Mouse (Mus musculus) monocyte, adult 2 months (primary cell): ENCODE results near the gene Tanc1.

Experiments used
- DNase-seq, 2 experiments: peaks; one replicate each; pipeline ENCODE4 v3.0.0; 2022; ENCODE audit warnings: low spot score in 2 of 2, low read depth in 1 of 2

The Tanc1 gene

DNA sequence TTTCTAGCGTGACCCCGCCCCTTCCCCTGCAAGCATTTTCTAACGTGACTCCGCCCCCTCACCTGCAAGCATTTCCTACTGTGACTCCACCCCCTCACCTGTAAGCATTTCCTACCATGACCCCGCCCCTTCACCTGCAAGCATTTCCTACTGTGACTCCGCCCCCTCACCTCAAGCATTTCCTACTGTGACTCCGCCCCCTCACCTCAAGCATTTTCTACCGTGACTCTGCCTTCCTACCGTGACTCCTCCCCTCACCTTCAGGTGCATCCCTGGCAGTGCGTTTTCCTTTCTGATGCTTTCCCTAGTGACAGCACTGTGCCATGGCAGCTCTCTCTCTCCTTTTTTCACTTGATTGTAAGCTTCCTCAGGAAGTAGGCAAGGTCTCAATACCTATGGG is 137.5 kb downstream of the Tanc1 start:
- DNase-seq, result no peak

DNA sequence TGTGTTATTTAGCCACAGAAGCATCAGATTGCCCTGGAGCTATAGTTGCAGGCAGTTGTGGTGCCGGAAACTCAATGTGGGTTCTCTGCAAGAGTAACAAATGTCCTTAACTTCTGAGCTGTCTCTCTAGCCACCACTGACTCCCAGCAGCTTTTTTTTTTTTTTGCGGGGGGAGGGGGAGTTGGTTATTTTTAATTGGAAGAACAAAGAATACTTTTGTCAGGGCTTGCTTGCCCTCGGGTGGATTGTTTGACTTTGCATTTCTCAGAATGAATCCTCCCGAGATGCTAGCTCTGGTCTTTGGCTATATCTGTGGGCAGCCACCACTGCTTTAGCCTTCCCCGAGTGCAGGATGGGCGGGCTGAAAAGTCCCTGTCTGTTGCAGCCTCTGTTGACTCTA is 139.3 kb downstream of the Tanc1 start:
- no peak for DNase-seq

DNA sequence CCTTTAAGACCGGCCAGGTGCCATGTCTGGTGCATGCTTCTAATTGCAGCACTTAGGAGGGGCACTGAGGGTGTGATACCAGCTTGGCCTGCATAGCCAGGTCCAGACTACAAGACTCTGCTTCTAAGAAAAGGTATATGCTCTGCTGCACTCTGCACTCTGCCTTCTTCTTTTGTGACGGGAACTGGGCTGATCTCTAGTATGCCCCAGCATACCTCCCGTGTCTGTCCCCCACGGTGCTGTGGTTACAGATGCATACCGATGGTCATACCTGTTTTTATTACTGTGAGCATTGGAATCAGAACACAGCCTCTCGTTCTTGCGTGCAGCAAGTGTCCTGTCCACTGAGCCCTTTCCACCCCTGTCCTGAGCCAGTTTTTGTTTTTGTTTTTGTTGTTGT is 140.3 kb downstream of the Tanc1 start:
- DNase-seq, result no peak

DNA sequence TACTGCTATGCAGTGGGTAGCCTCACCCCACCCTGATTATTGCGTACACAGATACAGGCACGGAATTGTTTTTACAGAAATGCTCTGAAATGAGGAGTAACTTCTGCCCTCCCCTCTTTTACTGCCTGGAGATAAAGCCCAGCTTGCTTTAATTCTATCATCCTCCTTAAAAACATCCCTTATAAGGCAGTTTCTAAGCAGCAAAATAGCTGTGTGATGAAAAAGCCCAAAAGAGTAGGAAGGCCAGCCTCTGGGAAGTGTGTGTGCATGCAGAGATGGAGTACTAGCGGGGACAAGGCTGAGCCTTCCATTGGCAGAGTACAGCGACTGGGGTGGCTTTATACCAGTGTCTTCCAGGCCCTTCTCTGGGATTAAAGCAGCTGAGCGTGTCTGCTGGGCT is 140.9 kb downstream of the Tanc1 start:
- DNase-seq, result no peak

DNA sequence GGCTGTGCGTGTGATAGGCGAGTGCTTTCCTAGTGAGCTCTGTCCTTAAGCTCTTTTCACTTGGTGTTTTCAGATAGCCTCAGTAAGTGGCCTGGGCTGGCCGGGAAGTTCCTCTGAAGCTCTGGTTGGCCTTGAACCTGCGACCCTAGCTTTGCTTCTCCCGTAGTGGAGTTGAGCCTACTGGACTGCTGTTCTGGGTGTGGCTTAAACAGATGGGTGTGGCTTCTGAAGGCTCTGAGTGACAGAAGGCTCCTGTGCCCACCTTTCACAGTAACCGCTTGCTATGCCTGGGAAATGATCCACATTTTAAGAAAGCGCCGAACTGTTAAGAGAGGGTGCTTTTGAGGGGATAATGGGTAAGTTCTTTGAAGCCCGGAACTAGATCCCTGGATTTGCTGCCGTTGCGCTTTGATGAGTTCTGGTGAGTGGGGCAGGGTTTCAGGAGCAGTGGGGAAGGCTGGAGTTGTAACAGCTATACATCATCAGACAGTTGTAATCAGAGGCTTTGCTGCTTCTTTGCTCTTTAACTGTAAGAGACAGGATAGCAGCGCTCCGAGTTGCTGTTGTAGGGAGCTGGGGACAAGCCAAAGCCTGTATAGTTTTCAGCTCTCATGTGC is 144.4 kb downstream of the Tanc1 start:
- DNase-seq, result no peak

DNA sequence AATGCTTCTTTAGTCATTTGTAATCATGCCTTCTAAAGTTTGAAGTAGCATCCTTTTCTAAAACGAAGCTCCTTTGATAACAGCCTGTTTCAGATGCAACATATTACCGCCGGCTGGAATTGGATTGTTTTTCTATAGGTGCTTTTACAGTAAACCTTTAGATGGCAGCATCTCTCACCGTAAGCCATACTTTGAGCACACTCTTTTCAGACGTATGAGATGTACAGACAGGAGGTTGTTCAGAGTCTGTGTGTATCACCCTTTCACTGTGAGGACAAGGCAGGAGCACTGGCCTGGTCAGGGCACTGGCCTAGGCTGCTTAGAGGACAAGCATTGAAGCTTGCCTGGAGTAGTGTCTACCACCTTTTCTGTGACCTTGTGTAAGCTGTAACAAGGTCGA is 145.2 kb downstream of the Tanc1 start:
- DNase-seq, result no peak

DNA sequence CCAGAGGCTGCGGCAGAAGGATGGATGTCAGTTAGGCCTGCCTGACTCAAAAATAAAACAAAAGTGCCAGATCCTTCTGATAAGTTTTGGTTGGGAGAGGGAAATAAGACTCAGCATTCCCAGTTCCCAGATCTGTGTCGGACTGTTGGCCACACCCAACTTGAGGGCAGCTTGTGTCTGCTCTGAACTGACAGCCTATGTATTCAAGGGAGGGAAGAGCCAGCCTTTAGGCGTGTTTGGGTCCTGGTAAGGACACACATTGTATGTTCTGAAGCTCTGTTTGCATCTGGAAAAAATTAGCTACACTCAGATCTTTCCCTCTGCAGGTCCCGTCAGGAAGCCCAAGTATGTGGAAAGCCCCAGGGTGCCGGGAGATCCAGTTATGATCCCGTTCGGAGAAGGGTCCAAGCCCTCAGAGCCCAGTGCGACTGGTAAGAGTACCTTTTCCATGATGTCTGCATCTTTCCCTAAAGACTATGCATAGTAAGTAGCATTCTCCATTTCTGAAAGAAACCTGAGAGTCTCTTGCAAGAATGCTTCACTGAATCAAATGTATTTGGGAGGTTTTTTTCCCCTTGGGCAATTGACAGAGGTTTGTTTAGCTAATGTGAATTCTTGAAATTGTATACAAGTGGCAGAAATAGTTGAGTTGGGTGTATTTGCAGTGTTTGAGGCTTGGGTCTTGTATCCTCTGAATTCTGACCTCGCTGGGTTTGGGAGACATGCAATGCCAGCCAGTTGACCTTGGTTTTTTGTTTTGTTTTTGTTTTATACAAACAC is 146.5 kb downstream of the Tanc1 start:
- no peak for DNase-seq

DNA sequence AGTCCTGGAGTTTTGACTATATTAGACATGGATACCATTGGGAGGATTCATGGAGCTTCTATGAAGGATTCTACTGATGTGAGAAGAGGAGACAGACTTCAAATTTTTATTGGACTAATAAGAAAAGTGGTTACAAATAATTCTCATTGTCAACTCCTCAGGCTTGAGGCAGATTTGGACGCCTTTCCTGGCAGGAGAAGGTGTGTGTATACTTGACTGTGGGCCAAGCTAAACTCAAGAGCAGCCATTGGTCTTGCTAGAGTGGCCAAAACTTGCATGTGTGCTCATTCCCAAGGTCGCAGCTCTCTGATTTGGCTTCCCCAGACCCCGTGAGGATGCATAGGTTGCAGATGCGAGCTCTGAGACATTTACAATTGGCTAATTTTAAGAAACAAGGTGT is 148.9 kb downstream of the Tanc1 start:
- DNase-seq, result no peak

DNA sequence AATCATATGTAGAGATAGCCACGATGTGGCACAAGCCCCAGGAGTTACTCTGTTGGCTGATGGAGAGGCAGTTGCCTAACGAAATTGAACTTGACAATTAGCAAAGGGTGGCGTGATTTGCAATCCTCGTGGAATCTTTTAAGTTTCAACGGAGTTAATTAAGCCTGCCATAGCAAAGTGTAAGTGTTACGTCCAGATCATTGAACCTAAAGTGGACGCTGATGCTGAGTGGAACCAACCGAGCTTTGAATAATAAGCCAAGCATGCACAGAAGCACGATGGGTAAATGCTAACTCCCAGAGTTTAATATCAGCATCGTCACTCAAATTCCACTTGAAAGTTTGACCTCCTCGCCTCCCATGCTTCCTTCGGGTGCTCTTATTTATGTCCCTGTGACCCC is 149.3 kb downstream of the Tanc1 start:
- no peak for DNase-seq

DNA sequence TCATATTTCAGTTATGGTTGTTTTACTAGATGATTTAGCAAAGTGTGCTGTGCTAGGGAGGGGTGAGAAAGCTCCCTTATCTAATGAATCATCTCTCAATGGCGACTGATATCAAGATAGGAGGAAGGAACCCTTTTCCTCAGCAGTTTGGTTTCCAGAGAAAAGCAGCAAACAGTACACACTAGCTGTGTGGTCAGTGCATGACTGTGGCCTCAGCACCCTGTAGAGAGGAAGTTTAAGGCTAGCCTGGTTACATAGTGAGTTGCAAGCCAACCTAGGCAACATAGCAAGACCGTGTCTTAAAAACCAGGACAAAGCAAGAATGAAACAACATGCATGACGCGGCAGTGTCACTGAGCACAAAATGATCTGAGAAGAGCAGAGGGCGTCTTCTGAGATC is 150.4 kb downstream of the Tanc1 start:
- DNase-seq, result no peak

DNA sequence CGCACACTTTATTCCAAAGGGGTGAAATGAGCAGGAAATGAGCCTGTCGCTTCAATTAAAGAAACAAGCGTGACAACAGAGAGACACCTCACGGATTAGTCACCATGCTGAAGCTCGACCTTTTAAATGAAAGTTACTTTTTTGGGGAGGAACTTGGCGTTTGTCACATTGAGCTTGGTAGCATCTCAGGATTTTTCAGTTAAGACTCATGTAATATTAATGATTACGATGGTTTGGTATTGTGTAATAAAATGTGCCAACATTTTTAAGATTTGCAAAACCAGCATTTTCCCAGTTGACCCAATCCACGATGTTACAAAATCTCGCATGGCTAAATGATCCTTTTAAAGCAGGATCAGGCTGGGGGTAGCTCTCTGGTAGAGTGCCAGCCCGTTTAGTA is 153.8 kb downstream of the Tanc1 start:
- no peak for DNase-seq

DNA sequence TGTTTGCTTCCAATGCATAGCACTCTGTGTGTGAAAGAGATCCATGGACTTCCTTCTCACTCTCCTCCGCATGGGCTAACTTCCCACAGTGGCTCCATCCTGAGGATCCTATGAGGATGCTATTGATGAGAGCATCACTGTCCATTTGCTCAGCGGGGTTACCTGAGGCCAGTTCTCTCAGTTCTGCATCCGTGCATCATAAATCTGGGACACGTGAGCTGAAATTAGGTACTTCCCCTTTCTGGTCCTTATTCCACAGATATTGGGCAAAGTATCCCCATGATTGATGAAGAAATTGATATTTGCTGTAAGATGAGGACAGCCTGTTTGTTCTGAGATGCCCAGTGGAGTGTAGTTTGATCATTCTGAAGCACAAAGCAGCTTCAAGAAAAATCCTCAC is 156.1 kb downstream of the Tanc1 start:
- DNase-seq, result no peak

DNA sequence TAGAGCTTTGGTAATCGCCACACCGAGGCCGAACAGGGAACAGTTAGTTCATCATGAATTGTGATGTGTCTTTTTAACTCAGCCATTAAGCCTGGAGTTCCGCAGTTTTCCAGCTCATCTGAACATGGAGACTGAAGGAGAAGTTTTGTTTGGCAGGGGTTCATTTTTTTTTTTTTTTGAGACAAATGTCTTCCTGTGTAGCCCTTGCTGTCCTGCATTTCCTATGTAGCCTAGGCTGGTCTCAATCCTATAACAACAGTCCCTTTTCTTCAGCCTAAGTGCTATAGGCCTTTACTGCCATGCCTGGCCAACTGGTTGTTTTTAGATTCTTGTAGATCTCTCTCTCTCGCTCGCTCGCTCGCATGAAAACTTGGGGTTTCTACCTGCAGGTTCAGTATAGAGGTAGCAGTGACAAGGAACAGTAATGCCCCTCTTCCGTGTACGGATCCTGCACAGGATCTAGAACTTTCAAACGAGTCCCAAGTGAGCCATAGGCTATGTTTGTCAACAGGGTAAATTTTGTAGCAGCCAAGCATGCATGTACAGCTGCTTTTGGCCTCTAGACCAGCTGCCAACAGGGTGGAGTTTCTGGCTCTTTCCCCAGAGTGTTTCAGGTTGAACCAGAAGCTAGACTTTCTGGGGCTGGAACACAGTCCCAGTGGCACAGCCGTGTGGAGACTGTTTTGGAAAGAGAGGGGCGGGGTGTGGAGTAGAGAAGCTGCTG is 157.0 kb downstream of the Tanc1 start:
- DNase-seq, result no peak

DNA sequence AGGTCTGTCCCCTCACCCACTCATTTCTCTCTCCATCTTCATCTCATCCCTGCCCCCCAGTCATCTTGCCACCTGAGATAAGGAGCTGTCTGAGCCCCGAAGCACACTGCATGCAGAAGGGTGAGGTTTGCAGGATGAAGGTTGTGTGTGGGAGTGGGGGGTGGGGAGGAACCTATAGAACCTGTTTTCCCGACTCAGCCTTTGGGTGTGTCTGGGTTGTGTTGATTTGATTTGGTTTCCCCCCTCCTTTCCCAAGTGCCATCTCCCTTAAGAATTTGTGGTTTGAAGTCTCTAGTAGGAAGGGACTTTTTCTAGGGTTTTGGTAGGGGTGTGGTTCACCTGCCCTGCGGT is 157.5 kb downstream of the Tanc1 start:
- no peak for DNase-seq

DNA sequence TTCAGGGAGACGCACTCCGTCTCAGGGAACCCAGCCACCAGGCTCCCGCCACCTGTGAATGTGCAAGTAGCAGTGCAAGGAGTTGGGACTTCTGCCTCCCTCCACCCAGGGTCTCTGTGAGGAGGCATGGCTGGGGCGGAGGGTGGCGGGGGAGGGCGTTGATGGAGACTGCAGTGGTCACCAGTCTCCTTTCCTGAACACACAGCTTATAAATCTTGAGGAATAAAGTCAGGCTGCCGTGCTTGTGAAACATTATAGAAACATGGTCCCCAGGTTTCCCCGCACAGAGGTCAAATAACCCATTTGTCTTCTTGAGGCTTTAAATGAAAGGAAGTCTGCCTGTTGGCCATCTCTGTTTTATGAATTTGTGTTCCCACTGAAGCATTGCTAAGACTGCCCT is 159.9 kb downstream of the Tanc1 start:
- DNase-seq, result no peak

DNA sequence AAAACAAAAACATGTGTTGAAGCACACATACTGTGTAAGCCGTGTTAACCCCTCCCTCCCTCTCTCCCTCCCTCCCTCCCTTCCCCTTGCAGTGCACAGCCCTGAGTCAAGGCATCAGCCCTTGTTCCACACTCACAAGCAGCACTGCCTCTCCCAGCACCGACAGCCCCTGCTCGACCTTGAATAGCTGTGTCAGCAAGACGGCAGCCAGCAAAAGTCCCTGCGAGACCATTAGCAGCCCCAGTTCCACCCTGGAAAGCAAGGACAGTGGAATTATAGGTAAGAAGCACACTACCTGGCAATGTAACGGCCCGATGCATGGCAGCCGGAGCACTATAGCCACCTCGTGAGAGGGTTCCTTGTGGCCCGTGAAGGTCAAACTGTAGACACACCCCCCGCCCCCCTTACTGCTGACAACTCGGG is 160.4 kb downstream of the Tanc1 start:
- no peak for DNase-seq

DNA sequence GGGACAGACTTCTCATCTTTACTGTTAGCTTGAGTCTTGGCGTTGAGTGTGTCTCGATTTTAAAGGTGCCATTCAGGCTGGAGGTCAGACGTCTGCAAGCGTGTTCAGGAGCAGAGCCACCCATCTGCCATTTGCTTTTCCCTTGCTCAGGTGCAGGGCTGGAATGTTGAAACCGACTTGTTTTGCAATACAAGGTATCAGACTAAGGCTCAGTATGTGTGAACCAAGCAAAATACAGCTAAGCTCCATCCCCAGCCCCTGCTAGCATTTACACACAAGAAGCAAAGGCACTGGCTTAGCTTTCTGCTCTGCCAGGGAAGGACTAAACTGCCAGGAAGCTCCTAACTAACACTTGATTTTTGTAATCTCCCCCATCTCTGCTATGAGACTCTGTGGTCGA is 162.5 kb downstream of the Tanc1 start:
- DNase-seq, result no peak

DNA sequence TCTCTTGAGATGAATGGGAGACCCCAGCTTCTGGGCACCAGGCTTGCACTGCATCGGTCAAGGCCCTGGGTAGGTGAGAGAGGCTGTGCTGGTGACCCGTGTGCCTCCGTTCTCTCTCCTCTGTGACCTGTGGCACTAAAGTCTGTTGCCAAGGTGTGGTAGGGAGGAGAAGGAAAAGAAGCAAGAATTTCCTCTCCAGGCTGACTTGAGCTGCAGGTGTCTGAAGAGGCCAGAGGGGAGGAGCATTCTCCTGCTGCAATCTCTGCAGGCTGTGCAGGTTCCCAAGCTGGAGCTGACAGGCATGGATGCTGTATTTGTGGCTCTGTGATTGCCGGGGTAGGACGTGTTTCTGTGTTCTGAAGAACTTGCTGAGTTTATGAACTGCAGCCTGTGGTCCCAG is 163.3 kb downstream of the Tanc1 start:
- no peak for DNase-seq

DNA sequence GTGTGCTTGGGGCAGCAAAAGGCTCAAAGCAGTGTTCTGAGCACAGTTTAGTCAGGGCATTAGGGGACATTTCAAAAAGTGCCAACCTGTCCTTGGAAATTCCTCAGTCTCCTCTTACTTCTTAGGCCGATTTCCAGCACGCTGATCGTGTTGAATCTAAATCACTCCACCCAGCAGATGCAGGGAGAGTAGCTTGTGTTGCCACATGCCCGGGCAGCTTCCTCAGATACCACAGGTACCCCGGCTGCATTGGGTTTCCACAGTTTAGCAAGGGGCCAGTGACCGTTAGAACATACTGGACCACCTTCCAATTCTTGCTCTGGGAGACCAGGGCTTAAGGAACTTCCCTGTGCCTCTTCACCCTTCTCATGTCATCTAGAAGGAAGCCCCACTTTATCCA is 164.0 kb downstream of the Tanc1 start:
- DNase-seq, result no peak

DNA sequence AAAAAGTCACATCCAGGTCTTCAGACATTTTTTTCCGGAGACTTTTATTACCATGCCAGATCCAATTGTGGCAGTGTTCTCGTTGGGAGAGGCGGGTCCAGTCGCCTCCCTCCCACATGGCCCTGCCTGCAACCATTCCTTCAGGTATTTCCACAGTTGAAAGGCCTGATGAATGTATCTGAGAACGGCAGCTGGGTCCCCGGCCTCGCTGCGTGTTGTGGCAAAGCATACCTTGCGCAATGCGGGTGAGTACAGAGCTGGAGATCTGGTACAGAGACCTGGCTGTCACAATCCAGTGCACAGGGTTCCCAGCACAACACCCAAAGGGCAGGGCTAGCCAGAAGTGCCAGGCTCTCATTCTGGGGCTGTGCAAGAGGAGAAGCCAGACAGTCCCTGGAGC is 167.5 kb downstream of the Tanc1 start:
- no peak for DNase-seq

DNA sequence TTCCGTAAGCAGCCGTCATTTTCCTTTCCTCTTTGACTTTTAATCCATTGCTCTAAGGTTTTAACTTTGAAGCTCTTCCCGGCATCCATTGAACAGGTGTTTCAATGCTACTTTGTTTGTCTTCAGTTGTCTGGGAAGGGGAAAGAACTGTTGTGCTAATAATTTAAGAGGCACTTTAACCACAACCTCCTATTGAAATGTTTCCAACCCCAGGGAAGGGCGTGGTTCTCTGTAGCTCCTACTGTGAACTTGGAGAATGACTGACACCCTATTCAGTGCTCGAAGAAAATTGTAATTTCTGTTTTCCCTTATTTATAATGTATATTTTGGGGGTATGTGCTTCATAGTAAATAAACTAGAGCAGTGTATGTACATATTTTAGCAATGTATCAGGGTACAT is 168.4 kb downstream of the Tanc1 start:
- no peak for DNase-seq

DNA sequence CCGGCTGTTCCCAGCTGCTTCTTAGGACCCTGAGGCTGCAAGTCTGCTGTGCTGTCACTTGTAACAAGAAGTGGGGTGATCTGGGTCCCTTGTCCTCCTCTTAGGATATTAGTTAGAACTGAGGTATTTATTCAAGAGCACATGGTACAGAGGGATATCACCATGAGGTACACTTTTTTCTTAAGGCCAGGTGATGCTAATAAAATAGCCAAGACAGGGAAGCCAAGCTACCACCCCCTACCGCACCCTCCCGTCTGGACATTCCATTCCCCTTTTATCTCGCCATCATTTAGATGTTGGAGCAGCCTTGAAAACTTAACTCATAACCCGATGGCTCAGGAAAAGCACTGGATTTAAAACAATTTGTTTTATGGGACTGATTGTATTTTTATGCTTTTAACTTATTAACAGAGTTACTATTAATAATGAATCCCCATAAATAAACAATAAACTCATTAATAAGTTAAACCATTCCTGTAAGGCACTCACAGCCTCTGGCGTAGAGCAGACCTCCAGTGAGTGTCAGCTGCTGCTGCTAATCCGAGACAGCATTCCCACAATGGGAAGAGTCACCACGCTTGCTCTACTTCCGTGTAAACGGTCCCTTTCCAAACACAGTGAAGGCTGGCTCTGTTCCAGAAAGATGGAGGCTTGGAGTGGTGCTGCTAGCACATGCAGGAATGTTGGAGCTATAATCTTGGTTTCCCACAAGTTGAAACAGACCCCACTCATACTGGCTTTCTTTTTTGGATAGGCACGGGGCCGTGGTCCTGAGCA is 171.4 kb downstream of the Tanc1 start:
- DNase-seq, result no peak
